Mouse (Mus musculus): ENCODE results near the gene Casp12. TPM values are rescaled to one million over a fixed set of nuclear protein-coding genes. Genes with fewer than 3 reads are reported as not detected.

Gene Casp12
- total RNA-seq (2012; rRNA removed) (0.17 and 0.34 TPM in 2 replicates), total RNA-seq (2014; rRNA removed) (not detected in 2 replicates), polyA plus RNA-seq (2012; ENCODE audit: insufficient read length, low read depth) (not detected in 2 replicates)

DNA sequence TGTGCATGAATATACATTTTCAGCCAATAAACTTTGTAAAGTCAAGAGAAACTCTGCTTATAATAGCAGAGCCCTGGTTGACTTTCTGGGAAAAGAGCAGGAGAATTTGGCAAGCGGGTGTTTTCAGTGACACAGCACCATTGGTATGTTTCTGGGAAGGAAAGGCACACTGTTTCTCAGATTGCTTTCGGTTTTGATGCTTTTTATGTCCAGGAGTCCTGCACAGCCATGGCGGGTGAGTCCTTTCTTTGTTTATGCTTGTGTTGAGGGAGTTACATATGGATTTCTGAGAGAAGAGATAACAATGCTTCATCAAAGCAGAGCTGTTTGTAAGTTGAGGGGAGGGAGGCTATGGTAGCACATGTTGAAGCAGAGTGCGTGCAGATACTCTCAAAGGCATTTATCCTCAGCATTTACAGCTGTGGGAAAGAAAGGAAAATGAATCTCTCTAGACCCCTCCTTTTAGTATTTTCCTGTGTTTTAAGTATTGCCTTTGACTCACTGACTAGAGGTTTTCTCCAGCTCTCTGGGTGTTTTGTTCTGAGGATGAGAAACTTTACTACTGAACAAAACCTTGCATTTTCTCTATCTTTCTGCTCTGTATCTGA is at the start of gene Casp12:
Gene Casp12 (plus strand): TSS at position 140 of the 608 bp plus-strand sequence.
- Histone ChIP-seq H3K4me3 (replicated peaks in 1 of 3; ENCODE audit: low read depth in 2 of 3, low read length in 2 of 3, poor library complexity in 1 of 3) (no peak within 1 kb of the TSS), H3K9me3 (replicated peaks; ENCODE audit: low read length) (no peaks in the 10 kb centered on the region), H3K79me2 (replicated peaks; ENCODE audit: control insufficient read depth, extremely low read depth, insufficient read depth, poor library complexity, severe bottlenecking) (no peaks in the 10 kb centered on the region), H3K4me1 (ENCODE audit: control insufficient read depth in 1 of 2, insufficient read depth in 2 of 2) (no peaks in the 10 kb centered on the region), H3K9ac (ENCODE audit: insufficient read depth, low read depth) (peak within 1 kb of the TSS; percentile 39; the same call in 1 of the 2 replicates), H3K27me3 (replicated peaks) (no peaks in the 10 kb centered on the region), H3K4me2 (ENCODE audit: insufficient read depth, low read depth, poor library complexity, severe bottlenecking) (peak within 1 kb of the TSS; percentile 56; the same call in 1 of the 2 replicates), H3K27ac (ENCODE audit: insufficient read depth, low read depth) (no peak within 1 kb of the TSS), H3K36me3 (replicated peaks in 1 of 2; ENCODE audit: control insufficient read depth in 1 of 2, insufficient read depth in 1 of 2, low read length in 1 of 2) (no peaks in the 10 kb centered on the region)
- dilution Hi-C loops (cut with MboI; ENCODE audit: extremely low pct_ligation_motif_present, extremely low pct_unique_long_range_greater_than_20kb, low sequenced_read_pairs) = no loop called here
- in situ Hi-C loops (cut with MboI; ENCODE audit: low pct_ligation_motif_present, low pct_unique_long_range_greater_than_20kb, low sequenced_read_pairs) = no loop called here
- DNase-seq (ENCODE audit: extremely low read depth) = no peak
- no peak for TF ChIP-seq RAD21 (IDR thresholded peaks at IDR 0.05; ENCODE audit: low read depth, low read length)
- TF ChIP-seq ZNF384 (IDR thresholded peaks at IDR 0.05; ENCODE audit: low read depth, low read length) = no peak
- no peak for TF ChIP-seq UBTF (IDR thresholded peaks at IDR 0.05; ENCODE audit: low read depth, low read length)
- TF ChIP-seq ZKSCAN1 (IDR thresholded peaks at IDR 0.05; ENCODE audit: borderline replicate concordance, low read depth, low read length) = no peak
- TF ChIP-seq MAZ (IDR thresholded peaks at IDR 0.05; ENCODE audit: low read depth, low read length) = no peak
- TF ChIP-seq EP300 (IDR thresholded peaks at IDR 0.05; ENCODE audit: low read length) = no peak
- no peak for TF ChIP-seq SMC3 (IDR thresholded peaks at IDR 0.05; ENCODE audit: low read depth, low read length)
- TF ChIP-seq MAX (IDR thresholded peaks at IDR 0.05; ENCODE audit: low read length) = no peak
- TF ChIP-seq IRF4 (IDR thresholded peaks at IDR 0.05; ENCODE audit: low read depth, low read length) = no peak
- no peak for TF ChIP-seq MEF2A (IDR thresholded peaks at IDR 0.05; ENCODE audit: borderline replicate concordance, low read depth, low read length)
- no peak for TF ChIP-seq JUN (IDR thresholded peaks at IDR 0.05; ENCODE audit: insufficient read depth, low read depth, low read length)
- no peak for TF ChIP-seq TCF12 (IDR thresholded peaks at IDR 0.05; ENCODE audit: low read depth, low read length)
- TF ChIP-seq TBP (conservative IDR thresholded peaks at IDR 0.05; ENCODE audit: low read depth, low read length) = no peak
- TF ChIP-seq USF1 (IDR thresholded peaks at IDR 0.05; ENCODE audit: low read depth, low read length) = no peak
- TF ChIP-seq ELF1 (IDR thresholded peaks at IDR 0.05; ENCODE audit: low read depth, low read length) = no peak

DNA sequence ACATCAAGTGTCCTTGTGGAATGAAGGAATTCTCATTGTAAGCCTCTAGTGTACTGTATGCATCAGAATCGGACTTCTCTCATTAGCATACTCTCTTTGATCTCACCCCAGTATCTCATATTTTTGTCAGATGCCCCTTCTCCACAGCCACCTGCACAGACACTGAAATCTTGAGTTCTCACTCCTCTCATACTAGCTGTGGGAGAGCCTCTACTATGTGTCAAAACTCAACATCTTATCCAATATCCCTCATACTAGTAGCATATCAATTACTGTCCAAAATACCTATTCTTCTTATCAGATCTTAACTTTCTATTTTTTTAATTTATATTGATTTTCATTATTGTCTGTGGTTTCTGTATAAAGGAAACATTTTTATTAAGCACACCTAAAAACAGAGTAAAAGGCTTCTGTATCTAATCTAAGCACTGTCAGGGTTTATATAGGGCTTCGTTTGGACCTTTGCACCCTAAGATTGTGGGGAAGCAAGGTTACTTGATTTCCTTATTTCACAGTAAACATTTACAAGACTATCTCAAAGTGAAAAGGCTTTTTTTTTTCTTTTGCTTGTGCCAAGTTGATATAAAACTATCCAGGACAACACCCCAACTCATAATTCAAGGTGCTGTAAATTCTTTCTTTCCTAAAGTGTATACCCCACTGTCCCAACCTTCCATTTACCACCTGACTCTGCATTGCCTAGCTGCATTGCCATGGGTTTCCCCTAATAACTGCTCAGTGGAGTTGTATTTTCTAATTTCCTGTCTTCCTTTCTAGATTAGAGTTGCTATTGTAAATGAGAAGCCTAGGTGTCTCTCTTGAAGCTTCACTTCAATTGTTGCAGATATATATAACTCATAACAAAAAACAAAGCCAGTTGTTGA is 48.6 kb upstream of the Casp12 start:
- TF ChIP-seq CTCF (conservative IDR thresholded peaks at IDR 0.05 in 1 of 2, IDR thresholded peaks at IDR 0.05 in 1 of 2; ENCODE audit: low read depth in 2 of 2, low read length in 2 of 2) (no peak), CHD1 (IDR thresholded peaks at IDR 0.05; ENCODE audit: low read depth, low read length) (no peak), USF2 (conservative IDR thresholded peaks at IDR 0.05; ENCODE audit: low read depth, low read length) (no peak)
- Histone ChIP-seq H3K4me1 (ENCODE audit: control insufficient read depth in 1 of 2, insufficient read depth in 2 of 2) (peaks cover 0 to 21% of the 10 kb centered on the region in 2 experiments; a peak in 2 of 4 replicates), H3K27ac (ENCODE audit: insufficient read depth, low read depth) (no peak overlapping the region), H3K9me3 (replicated peaks; ENCODE audit: low read length) (no peaks in the 10 kb centered on the region), H3K4me3 (replicated peaks in 1 of 3; ENCODE audit: low read depth in 2 of 3, low read length in 2 of 3, poor library complexity in 1 of 3) (no peak overlapping the region), H3K9ac (ENCODE audit: insufficient read depth, low read depth) (no peak overlapping the region), H3K27me3 (replicated peaks) (no peaks in the 10 kb centered on the region), H3K36me3 (replicated peaks in 1 of 2; ENCODE audit: control insufficient read depth in 1 of 2, insufficient read depth in 1 of 2, low read length in 1 of 2) (peaks cover 0 to 2% of the 10 kb centered on the region in 2 experiments), H3K4me2 (ENCODE audit: insufficient read depth, low read depth, poor library complexity, severe bottlenecking) (no peak overlapping the region), H3K79me2 (replicated peaks; ENCODE audit: control insufficient read depth, extremely low read depth, insufficient read depth, poor library complexity, severe bottlenecking) (peaks cover 17% of the 10 kb centered on the region)
- dilution Hi-C loops (cut with MboI; ENCODE audit: extremely low pct_ligation_motif_present, extremely low pct_unique_long_range_greater_than_20kb, low sequenced_read_pairs) (no loop called here), in situ Hi-C loops (cut with MboI; ENCODE audit: low pct_ligation_motif_present, low pct_unique_long_range_greater_than_20kb, low sequenced_read_pairs) (loop anchor here (10.0 kb wide), 1 partner anchor 152 kb away; no protein-coding TSS in a partner anchor)
- DNase-seq (ENCODE audit: extremely low read depth) = no peak
